Mouse (Mus musculus) T-helper 17 cell (primary cell): ENCODE data around the gene Col20a1.

Source experiments
- in situ Hi-C, 2 experiments: fragments of 300-600 bp; cut with MboI, MseI; formaldehyde crosslinking; loops; 1 replicate in 1 of 2; 2 replicates in 1 of 2; pipeline ENCODE4 v1.15.1; 2025; ENCODE audit warnings: high pct_unique_total_duplicates in 2 of 2

Col20a1 gene

DNA sequence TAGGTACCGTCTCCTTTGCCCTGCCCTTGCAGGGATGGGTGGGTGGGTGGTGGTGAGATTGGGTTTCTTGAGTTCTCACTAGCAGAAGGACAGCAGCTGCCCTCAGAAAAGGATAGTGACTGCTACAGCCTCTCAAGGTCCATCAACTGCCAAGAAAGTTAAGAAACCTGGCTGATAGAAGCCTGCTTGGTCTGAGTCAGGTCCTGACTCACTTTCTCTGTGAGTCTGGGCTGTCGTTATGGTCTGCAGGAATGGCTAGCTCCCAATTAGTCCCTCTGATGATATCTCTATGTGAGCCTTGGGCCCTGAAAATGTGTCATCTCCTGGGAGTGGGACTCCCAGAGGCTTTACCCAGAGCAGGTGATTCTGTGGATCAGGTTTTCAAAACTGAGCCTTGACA lies 8.0 kb downstream of the Col20a1 start:
- in situ Hi-C loops = no loop called here

DNA sequence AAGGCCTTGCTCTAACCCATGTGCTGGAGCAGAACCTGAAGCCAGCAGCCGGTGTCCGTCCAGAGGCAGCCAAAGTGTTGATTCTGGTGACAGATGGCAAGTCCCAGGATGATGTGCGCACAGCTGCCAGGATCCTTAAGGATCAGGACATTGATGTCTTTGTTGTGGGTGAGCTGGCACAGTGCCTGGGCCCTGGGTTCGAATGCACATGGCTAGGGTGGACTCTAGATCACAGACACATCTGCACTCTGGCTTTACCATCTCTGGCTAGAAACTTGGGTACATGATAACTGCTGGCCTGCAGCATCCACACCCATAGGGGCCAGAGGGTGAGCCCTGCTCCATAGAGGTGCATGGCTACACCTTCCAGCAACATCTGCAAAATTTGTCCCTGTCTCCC lies 9.1 kb downstream of the Col20a1 start:
- in situ Hi-C loops = no loop called here

DNA sequence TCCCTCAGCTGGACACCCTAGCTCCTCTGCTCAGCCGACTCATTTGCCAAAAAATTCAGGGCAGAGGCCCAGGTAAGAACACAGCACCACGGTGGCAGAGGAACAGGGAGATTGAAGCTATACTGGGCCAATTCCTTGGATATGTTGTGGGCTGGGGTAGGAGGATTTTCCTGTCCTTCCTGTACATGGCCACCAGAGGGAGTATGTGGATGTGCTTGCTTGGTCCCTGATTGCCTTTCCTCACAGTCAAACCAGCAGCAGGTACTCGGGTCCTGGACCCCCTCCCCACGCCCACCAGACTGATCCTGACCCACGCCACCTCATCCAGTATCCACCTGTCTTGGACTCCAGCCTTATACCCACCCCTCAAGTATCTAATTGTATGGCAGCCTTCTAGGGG lies 10.1 kb downstream of the Col20a1 start:
- in situ Hi-C loops = no loop called here

DNA sequence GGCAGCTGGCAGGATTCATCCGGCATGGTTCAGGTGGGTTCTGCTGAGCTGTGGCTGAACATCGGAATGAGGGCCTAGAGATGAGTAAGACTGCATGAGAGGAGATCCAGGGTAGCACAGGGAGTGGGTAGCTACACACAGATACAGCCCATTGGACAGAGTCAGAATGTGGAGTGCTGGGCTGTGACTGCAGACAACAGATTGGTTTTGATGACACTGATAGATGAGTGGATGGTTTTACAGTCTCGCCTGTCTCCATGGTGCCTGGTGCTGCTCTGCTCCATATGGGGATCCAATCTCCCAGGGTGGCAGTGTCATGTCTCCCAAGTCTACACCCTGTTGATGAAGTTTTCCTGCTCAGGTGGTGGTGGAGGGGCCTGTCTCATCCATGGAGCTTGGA lies 10.6 kb downstream of the Col20a1 start:
- in situ Hi-C loops = no loop called here

DNA sequence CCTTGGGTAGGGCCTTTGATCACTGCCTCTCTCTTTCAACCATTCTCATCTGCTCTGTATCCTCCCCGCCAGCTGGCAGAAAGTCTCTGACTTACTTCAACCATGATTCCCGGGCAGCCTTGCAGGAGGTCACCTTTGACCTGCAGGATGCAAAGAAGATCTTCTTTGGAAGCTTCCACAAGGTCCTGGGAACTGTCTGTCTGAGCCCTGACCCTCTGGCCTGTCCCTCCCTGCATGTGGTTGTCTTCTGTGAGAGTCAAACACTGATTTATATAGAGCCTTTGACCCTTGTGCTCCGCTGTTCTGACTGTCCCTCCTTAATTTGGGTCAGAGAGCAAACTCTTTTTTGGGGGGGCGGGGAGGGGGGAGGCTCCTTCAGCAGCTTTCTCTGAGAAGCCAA lies 20.7 kb downstream of the Col20a1 start:
- in situ Hi-C loops = no loop called here

DNA sequence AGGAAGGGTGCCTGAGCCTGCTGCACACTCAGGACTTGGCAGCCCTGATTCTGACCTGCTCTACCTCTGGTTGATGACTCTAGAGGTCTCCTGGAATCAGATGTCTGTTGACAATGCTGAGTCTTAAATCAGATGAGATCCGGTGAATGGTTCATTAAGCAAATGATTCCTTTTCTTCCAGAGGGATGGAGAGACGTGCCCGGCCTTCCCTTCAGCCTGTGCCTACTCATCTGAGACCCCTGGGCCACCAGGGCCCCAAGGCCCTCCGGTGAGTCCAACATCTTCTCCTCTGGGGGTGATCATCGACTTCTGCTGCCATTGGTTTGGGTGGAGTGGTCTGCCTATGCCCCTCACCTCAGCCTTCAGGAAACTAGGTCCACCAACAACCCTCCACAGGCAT lies 22.0 kb downstream of the Col20a1 start:
- in situ Hi-C loops = no loop called here

DNA sequence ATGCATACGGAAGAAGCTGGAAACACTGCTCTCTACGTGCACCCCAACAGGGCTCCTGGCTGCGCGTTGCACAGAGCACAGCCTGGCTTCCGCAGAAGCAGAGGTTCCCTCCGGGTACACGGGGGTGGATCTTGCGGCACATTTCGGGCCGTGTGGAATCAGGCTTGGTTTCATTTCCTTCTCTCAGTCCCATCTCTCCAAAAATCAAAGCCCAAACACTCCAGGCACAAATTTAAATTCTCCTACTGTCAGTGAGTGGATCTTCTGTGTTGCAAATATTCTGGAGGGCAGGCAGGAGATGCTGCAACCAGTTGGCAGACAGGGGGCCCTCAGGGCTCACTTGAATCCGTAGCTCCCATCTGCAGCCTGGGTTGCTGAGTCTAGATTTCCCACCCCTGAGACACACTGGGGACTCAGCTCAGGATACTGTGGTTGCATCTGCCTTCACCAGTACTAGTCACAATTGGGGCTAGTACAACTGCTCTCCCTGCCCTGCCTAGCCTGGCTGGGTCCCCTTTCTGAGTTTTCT lies 45.1 kb downstream of the Col20a1 start:
- in situ Hi-C loops = loop anchor here (5.0 kb wide), 2 partner anchors 184 to 644 kb away; no protein-coding TSS in a partner anchor

DNA sequence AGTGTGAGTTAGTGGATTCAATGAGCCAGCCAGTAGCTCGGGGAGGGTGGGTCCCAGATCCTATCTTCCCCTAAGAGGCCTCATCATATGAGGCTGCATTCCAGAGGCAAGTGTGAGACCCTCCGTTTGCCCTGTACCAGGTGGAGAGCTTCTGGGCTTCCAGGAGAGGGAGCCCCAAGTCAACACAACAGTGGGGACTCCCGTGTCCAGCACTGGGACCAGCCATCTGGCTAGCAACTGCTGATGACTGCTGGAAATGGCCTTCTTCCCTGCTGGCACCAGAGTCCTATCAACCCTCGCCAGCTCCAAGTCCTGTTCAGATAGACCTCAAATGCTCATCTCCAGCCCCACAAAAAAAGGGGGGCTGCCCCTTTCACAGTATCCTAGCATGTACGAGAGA lies 46.1 kb downstream of the Col20a1 start:
- in situ Hi-C loops = loop anchor here (5.0 kb wide), 2 partner anchors 185 to 645 kb away; no protein-coding TSS in a partner anchor

DNA sequence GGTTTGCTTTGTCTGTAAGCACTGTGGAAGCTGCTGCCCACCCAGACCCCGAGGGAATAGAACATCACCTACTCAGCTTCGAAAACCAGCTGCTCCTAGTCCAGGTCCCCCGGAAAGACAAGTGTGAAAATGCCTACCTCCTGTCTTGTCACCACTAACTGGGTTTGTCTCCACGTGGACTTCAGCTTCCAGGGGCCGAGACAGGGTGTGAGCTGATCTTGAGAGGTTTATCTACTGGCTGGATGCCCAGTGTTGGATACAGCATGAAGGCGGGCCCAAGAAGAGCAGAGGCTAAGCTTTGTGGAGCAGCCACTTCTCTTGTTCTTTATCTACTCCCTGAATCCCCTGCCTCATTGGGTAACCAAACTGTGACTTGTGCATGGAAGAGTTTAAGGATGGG lies 47.0 kb downstream of the Col20a1 start:
- in situ Hi-C loops = loop anchor here (5.0 kb wide), 2 partner anchors 186 to 646 kb away; no protein-coding TSS in a partner anchor

DNA sequence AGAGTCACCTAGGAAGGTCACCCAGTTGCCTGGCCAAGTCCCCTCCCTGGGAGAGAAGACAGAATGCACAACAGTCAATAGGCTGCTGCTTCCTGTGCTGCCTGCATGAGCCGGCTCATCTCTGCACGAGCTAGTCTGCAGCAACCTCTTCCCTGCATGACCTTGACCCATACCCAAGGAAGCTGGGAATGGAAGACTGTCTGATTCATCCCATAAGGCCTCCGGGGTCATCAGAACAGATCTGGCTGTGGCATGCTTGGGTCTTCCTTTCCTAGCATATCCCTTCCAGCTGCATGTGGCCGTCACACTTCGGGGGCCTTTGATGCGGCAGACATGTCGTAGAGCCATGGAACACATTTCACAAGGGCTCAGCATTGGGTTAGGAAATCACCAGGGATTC lies 48.9 kb downstream of the Col20a1 start:
- in situ Hi-C loops = no loop called here

DNA sequence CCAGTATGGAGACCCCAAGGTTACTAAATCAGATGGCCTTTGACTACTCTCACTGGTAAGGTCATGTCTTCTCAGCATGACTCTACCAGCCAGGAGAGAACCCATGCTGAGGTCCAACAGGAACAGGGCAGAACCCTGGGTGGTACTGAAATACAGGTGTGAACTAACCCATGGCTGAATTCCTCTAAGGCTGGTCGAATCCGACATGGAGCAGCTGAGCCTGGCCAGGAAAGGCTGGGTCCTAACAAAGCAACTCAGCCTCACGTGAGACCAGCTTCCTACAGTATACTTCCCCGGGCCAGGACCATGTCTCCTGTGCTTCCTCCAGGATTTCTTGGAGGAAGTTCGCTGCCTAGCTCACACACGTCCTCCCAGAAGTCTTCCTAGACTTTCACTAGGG lies 50.2 kb downstream of the Col20a1 start:
- in situ Hi-C loops = no loop called here

DNA sequence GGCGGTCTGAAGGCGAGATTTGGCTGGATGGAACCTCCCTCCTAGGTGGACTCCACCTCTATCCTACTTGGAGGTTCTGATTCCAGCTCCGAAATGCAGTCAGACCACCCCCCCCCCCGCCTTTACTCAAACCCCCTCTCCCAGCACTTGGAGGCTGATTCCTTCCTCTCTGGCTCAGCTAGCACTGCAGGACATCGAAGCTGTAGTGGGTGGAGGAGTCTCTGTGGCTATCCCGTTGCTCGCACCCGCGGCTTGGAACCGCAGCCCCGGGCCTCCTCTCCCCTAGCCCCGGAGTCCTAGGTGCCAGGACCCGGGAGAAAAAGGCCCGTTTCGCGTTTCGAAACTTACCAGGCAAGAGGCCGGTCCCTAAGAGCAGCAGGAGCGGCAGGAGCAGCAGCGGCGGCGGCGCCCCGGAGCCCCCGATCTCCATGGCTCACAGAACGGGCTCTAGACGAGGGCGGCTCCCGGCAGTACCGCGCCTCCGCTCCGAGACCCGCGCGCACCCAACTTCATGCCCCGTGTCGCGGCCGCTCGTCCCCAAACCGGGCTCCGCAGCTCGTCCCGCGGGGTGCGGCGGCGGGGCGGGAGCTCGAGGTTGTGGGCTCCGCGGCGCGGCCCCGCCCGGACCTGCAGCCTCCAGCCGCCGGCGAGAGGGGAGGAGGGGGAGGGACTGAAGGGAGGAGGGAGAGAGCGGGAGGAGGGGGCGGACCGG lies 52.5 kb downstream of the Col20a1 start:
- in situ Hi-C loops = no loop called here

DNA sequence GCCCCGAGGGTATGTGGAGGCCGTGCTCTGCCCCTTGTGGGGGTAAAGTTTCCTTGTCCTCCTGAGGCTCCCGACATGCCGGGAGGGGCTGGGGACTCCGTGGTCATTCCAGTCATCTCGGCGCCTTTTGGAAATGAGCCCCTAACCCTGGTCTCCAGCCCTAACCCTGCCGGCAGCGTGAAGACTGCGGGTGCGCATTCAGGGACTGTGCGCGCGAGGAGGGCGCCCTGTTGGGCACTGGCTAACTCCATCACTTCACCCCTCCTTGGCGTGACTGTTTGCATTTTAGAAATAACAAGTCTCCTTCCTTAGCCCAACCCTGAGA lies 53.0 kb downstream of the Col20a1 start:
- in situ Hi-C loops = no loop called here

DNA sequence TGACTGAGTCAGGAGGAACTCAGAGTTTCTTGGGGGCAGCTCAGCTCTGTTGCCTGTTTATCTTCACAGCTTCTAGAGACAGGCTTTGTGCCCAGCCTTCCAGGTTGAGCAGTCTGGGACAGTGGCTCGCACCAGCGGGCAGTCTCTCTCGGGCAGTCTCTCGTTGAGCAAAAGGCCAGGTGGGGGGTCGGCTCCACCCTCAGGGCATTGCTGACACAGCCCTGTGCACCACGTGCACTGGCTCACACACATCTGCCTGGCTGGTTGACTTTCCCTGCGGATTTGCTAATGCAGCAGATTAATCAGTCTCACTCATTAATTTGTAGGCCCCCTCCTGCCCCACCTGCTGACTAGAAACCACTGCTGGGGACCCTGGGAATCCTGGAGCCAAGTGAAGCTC lies 55.6 kb downstream of the Col20a1 start:
- in situ Hi-C loops = no loop called here

DNA sequence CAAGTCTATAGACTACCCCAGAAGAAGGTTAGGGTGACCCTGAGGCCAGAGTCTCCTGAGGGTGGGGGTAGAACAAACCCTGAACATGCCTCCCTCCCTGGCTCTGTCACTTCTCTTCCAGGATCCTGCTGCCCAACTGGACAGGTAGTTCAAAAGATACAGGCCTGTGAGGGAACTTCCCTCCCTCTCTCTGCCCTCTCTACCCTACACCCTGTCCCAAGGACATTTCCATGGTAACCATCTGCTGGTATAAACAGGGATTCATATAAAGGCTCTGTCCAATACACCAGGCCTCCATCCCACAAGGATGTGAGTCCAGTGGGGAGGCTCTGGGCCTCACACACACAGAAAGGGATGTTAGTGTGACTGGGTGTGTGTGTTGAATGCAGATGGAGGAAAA lies 56.0 kb downstream of the Col20a1 start:
- in situ Hi-C loops = no loop called here

DNA sequence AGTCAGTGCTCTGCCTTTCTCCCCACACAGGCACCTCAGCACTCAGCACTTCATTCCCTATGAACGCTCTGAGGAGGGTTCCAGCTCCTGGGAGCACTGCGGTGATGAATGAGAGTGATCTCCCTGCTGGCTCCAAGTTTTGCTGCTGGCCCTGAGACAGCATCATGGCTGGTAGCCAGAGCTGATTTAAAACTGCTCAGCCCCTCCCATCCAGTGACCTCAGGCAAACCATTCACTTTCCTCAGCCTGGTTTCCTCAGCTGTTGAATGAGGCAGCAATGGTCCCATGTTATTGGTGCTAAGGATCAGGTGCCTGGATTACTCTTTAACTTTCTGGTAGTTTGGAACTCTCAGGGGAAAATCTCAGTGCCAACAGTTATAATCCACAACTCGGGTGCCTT lies 57.1 kb downstream of the Col20a1 start, which contains the start of gene Chrna4:
Gene Chrna4 (minus strand): TSS at position 110 of the 400 bp plus-strand sequence.
- in situ Hi-C loops = no loop called here

DNA sequence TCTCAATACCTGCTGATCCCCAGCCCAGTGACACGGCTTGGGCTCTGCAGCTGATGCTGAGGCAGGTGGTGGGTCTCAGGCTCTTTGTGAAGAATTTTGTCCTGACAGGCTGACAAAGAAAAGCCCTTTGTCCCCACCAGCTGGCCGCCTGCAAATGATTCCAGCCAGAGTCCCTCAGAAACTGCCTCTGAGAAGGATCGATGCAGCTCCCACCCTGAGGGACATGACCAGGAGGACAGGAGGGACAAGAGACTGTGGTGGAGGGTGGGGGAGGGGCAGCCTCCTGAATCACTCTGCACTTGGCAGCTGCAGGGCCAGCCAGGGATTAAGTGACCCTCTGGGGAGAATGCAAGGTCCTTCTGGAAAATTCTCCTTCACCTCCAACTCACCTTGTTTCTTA lies 57.7 kb downstream of the Col20a1 start:
- in situ Hi-C loops = no loop called here

DNA sequence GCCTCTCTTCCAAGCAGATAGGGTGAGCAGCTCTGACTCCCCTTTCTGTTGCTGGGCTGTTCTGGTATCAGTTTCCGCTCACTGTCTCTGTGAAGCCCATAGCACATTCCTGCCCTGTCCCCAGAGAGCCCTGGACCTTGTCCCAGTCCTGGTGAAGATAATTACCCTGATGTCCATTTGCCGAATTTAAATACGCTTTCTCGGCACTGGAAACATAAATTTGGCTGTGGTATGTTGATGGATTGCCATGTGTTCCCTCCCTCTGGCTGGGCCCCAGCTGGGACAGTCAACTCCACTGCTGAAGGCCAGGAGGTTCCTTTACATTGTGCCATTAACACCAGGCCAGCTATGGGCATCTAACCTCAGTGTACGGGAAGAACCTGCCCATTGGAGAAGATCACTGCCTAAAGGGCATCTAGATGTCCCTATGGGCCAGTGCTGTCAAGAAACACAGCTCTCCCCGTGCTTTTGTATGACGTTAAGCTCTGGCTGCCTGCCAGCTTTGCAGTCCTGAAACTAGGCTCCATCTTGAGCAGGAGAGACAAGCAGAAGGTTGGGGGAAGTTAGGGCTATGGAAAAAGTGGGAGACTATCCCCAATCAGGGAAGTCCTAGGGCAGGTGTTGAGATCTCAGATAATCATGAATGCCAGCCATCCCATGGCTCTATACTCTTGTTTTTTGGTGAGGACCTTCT lies 62.1 kb downstream of the Col20a1 start:
- in situ Hi-C loops = no loop called here

DNA sequence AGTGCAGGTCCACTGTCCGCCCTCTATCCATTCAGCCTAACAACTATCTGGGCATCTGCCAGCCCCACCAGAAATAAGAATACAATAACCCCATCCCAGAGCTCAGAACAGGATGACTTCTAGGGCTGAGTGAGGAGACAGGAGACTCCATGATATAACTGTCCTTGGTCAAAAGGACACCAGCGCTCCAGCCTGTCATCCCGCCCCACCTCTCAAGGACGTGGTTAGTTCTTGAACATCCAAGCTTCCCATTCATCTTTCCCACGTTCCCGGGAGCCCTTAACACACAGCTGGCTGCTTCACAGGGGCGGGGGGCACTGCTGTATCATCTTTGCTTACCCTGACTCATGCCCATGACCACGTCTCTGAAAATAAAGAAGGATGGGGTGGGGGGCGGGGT lies 62.7 kb downstream of the Col20a1 start:
- in situ Hi-C loops = no loop called here

DNA sequence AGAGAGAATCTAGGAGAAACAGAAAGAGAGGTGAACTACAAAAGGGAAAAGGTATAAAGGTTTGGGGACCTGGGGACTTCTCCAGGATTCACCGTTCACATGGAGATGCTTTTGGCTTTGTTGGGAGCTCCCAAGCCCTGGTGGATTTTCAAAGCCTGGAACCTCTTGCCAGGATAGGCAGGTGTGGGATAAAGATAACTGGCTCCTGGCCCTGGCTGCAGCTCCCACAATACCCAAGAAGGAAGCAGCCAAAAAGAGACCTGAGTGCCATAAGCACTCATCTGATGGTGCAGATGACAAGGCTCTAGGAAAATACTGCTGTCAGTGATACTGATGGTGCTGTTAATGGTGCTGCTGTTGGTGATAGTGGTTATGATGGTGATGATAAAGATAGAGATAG lies 65.8 kb downstream of the Col20a1 start:
- in situ Hi-C loops = no loop called here

DNA sequence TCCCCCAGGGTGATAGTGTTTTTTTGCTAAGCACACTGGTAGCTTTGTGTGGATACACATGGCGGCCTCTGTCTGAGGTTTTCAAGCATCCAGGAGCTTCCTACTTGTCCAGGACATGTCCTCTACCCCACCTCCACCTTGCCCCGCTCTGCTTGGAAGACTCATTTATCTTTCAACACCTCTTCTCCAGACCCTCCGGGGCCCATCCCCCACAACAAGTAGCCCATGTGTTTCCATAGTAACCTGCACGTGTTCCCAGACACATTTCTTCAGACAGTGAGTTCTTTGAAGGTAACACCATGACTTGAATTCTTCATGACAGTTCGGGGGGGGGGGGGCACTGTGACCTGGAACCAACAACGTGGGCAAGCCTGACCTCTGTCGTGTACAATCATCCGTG lies 71.0 kb downstream of the Col20a1 start:
- in situ Hi-C loops = no loop called here

DNA sequence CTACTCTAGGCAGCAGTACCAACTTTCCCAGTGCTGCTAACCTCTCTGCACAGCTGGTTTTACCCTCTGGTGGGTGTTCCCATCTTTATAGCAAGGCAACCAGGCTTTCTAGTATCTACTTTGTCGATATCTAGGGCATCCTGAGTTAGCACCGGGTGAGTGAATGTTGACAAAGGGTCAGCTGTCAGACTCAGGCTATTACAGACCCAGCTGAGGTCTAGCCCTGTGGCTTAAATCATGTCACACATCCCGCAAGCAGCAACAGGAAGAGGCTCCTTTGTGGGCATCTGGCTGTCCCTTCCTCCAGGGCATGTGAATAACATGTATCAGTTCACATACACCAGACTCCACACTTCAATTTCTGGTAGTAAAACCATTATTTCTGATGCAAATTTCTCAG lies 71.9 kb downstream of the Col20a1 start:
- in situ Hi-C loops = no loop called here

DNA sequence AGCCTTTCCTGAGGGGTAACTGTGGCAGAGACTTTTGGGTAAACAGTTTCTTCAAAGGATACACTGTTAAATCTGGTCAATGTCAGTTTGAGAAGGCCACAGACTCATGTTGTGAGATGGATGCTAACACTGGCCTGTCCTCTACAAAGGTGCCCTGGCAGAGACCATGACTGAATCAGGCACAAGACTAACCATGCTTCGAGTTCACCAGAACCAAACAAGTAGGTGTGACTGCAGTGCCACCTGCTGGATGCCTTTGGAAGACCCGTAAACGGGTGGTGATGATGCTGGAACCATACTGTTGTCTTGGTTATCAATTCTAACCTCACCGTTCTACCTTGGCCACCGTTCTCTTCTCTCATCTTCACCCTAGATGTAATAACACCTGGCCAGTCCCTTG lies 73.8 kb downstream of the Col20a1 start:
- in situ Hi-C loops = no loop called here
